Mouse (Mus musculus) macrophage (primary cell): ENCODE data around the gene Cyb5d1. TPM values are rescaled to one million over a fixed set of nuclear protein-coding genes. Genes with fewer than 3 reads are reported as not detected.
"Not testable (repeated sequence)": the region's sequence is repeated elsewhere in the genome, so short reads cannot be mapped to it uniquely, and the experiment has no call there.

Experiments used
- H3K27ac ChIP-seq: fragments of 350-480 bp; formaldehyde crosslinking; 2 replicates; pipeline ENCODE4 v1.9.0; 2021
- H3K36me3 ChIP-seq: fragments of 350-480 bp; formaldehyde crosslinking; 2 replicates; pipeline ENCODE4 v1.9.0; 2021; ENCODE audit errors: inconsistent target
- H3K4me3 ChIP-seq: fragments of 350-480 bp; formaldehyde crosslinking; 2 replicates; pipeline ENCODE4 v1.9.0; 2021; ENCODE audit errors: inconsistent target
- H3K79me2 ChIP-seq: fragments of 350-480 bp; formaldehyde crosslinking; 2 replicates; pipeline ENCODE4 v1.9.0; 2021; ENCODE audit errors: inconsistent target
- WGBS: methylation state at CpG from one replicate; pipeline ENCODE4 v1.1.7; 2026; ENCODE audit warnings: inconsistent platforms; ENCODE audit not compliant: missing documents; 5-methylcytosine and 5-hydroxymethylcytosine counted together
- polyA plus RNA-seq: library from polyadenylated mRNA; stranded (reverse); fragments of 250-400 nt; gene quantifications from 3 replicates; pipeline ENCODE4 v1.2.4, GENCODE M21; 2018; ENCODE audit warnings: inconsistent platforms

Gene Cyb5d1
- polyA plus RNA-seq, 1 experiment from 2014 or later = 31.3 TPM

- Histone ChIP-seq H3K4me3 (no peak overlapping the region), H3K27ac (no peak overlapping the region), H3K79me2 (peaks cover 16% of the 10 kb centered on the region; the same call in 1 of the 2 replicates), H3K36me3 (peaks cover 16% of the 10 kb centered on the region; the same call in 1 of the 2 replicates)
- WGBS = 92% methylated on average over 38 of the region's 38 CpGs
Observed at GRCm38 (mm10) chr11:69403691-69404594, 8.5 kb upstream of the Cyb5d1 start.

- Histone ChIP-seq H3K27ac (no peak overlapping the region), H3K36me3 (peaks cover 13% of the 10 kb centered on the region; the same call in 1 of the 2 replicates), H3K4me3 (no peak overlapping the region), H3K79me2 (peaks cover 2% of the 10 kb centered on the region; the same call in 1 of the 2 replicates)
- 95% methylated on average over 12 of the region's 12 CpGs for WGBS
Observed at GRCm38 (mm10) chr11:69401987-69402386, 6.6 kb upstream of the Cyb5d1 start.

- Histone ChIP-seq H3K4me3 (no peak overlapping the region), H3K36me3 (0 out of 2 replicates have a peak, but pooled peaks cover 9% of the 10 kb centered on the region)
- 32% methylated on average over 22 of the region's 22 CpGs for WGBS
Observed at GRCm38 (mm10) chr11:69401210-69401637, 5.8 kb upstream of the Cyb5d1 start.

GRCm38 (mm10) chr11:69400083-69400850 lies 4.8 kb upstream of the Cyb5d1 start:
- no peaks in the 10 kb centered on the region; the same call in 1 of the 2 replicates for H3K79me2 ChIP-seq
- no peak overlapping the region for H3K27ac ChIP-seq
- WGBS = 94% methylated on average over 25 of the region's 25 CpGs
- 0 out of 2 replicates have a peak, but pooled peaks cover 9% of the 10 kb centered on the region for H3K36me3 ChIP-seq
- no peak overlapping the region for H3K4me3 ChIP-seq

More at GRCm38 (mm10) chr11:69401210-69401637, 5.8 kb upstream of the Cyb5d1 start:
- Histone ChIP-seq H3K79me2 (no peaks in the 10 kb centered on the region; the same call in 1 of the 2 replicates), H3K27ac (no peak overlapping the region)

GRCm38 (mm10) chr11:69399201-69400082 lies 4.0 kb upstream of the Cyb5d1 start:
- H3K36me3 ChIP-seq = 0 out of 2 replicates have a peak, but pooled peaks cover 9% of the 10 kb centered on the region

GRCm38 (mm10) chr11:69398486-69399200 lies 3.2 kb upstream of the Cyb5d1 start:
- no peak overlapping the region for H3K4me3 ChIP-seq
- no peak overlapping the region for H3K27ac ChIP-seq
- H3K36me3 ChIP-seq = 0 out of 2 replicates have a peak, but pooled peaks cover 9% of the 10 kb centered on the region
- 89% methylated on average over 18 of the region's 21 CpGs for WGBS
- peaks cover 10% of the 10 kb centered on the region; the same call in 1 of the 2 replicates for H3K79me2 ChIP-seq

More at GRCm38 (mm10) chr11:69399201-69400082, 4.0 kb upstream of the Cyb5d1 start:
- Histone ChIP-seq H3K27ac (no peak overlapping the region), H3K79me2 (peaks cover 6% of the 10 kb centered on the region; the same call in 1 of the 2 replicates), H3K4me3 (no peak overlapping the region)
- 94% methylated on average over 45 of the region's 66 CpGs for WGBS

- WGBS = 72% methylated on average over 13 of the region's 16 CpGs
- Histone ChIP-seq H3K4me3 (no peak within 1 kb of the TSS; the same call in 1 of the 2 replicates), H3K27ac (no peak within 1 kb of the TSS), H3K79me2 (peaks cover 10% of the 10 kb centered on the region; the same call in 1 of the 2 replicates), H3K36me3 (0 out of 2 replicates have a peak, but pooled peaks cover 9% of the 10 kb centered on the region)
Observed at GRCm38 (mm10) chr11:69398059-69398458, 2.6 kb upstream of the Cyb5d1 start, which contains the start of gene Tmem88. Tmem88 (minus strand) TSS chr11:69398234.

GRCm38 (mm10) chr11:69397581-69398057 lies 2.2 kb upstream of the Cyb5d1 start:
- whole genome bisulfite sequencing = 75% methylated on average over 24 of the region's 24 CpGs
- H3K4me3 ChIP-seq = no peak overlapping the region
- peaks cover 10% of the 10 kb centered on the region; the same call in 1 of the 2 replicates for H3K79me2 ChIP-seq
- H3K36me3 ChIP-seq = 0 out of 2 replicates have a peak, but pooled peaks cover 9% of the 10 kb centered on the region
- H3K27ac ChIP-seq = no peak overlapping the region

GRCm38 (mm10) chr11:69396772-69397171 lies 1.3 kb upstream of the Cyb5d1 start:
- H3K4me3 ChIP-seq = peak overlapping the region; percentile 83
- peak overlapping the region; percentile 97 for H3K27ac ChIP-seq
- 4% methylated on average over 11 of the region's 11 CpGs for WGBS
- H3K36me3 ChIP-seq = 0 out of 2 replicates have a peak, but pooled peaks cover 7% of the 10 kb centered on the region
- H3K79me2 ChIP-seq = peaks cover 10% of the 10 kb centered on the region; the same call in 1 of the 2 replicates

GRCm38 (mm10) chr11:69395634-69396373 lies 373 bp upstream of the Cyb5d1 start:
- Histone ChIP-seq H3K79me2 (peaks cover 10% of the 10 kb centered on the region; the same call in 1 of the 2 replicates), H3K36me3 (0 out of 2 replicates have a peak, but pooled peaks cover 4% of the 10 kb centered on the region)

GRCm38 (mm10) chr11:69394591-69395167 lies 752 bp downstream of the Cyb5d1 start:
- H3K4me3 ChIP-seq = peak overlapping the region; percentile 83
- WGBS = 2% methylated on average over 28 of the region's 31 CpGs
- not testable (repeated sequence) for H3K36me3 ChIP-seq

More at GRCm38 (mm10) chr11:69395634-69396373, 373 bp upstream of the Cyb5d1 start:
- WGBS = under 1% methylated on average over 48 of the region's 48 CpGs
- peak overlapping the region; percentile 97 for H3K27ac ChIP-seq
- H3K4me3 ChIP-seq = peak overlapping the region; percentile 83

More at GRCm38 (mm10) chr11:69394591-69395167, 752 bp downstream of the Cyb5d1 start:
- peak overlapping the region; percentile 97 for H3K27ac ChIP-seq
- H3K79me2 ChIP-seq = not testable (repeated sequence)
